Mouse (Mus musculus): ENCODE results near the gene Cdk5.

- no peak for TF ChIP-seq CTCF (IDR thresholded peaks at IDR 0.05; ENCODE audit: low read depth, low read length)
- TF ChIP-seq POLR2A (IDR thresholded peaks at IDR 0.05; ENCODE audit: extremely low read depth, insufficient read depth, low read length): no peak
These were observed 34.2 kb downstream of the Cdk5 start for GRCm38 (mm10) chr5:24389011-24389657.

Data from liver, adult 2 months (tissue).